Mouse (Mus musculus) E14TG2a.4 (cell line): ENCODE results near the gene Gm20388.

Experiments
- CTCF ChIP-seq: conservative IDR thresholded peaks from 2 replicates; pipeline ENCODE4 v1.5.1; 2014; ENCODE audit warnings: low read length
- POU5F1 ChIP-seq: IDR thresholded peaks from 2 replicates; pipeline ENCODE4 v1.6.1; 2014; ENCODE audit warnings: low read length, borderline replicate concordance

GRCm38 (mm10) chr8:122430058-122430636 is 2519.5 kb downstream of the Gm20388 start:
- TF ChIP-seq CTCF: no peak
- no peak for TF ChIP-seq POU5F1
